Mouse (Mus musculus) myocyte (in vitro differentiated cells): ENCODE measurements around the gene Nupr1.

ENCODE experiments used
- MYOD1 ChIP-seq, 3 experiments: IDR thresholded peaks; one replicate each; pipeline ENCODE4 v1.6.1; 2011; ENCODE audit warnings: control low read depth in 2 of 3, low read depth in 2 of 3, mild to moderate bottlenecking in 2 of 3, moderate library complexity in 1 of 3; ENCODE audit not compliant: insufficient read length in 2 of 3, control insufficient read depth in 1 of 3
- POLR2A ChIP-seq: IDR thresholded peaks from one replicate; pipeline ENCODE4 v1.6.1; 2011; ENCODE audit warnings: low read depth, mild to moderate bottlenecking, control low read depth, moderate library complexity; ENCODE audit not compliant: insufficient read length
- POLR2AphosphoS2 ChIP-seq: IDR thresholded peaks from one replicate; pipeline ENCODE4 v1.6.1; 2011; ENCODE audit warnings: low read depth, control low read depth; ENCODE audit not compliant: insufficient read length
- TCF12 ChIP-seq: IDR thresholded peaks from one replicate; pipeline ENCODE4 v1.6.1; 2011; ENCODE audit warnings: mild to moderate bottlenecking, control low read depth; ENCODE audit not compliant: poor library complexity, insufficient read depth, severe bottlenecking

- TF ChIP-seq POLR2A (no peak), MYOD1 (IDR thresholded peaks at IDR 0.05; ENCODE audit: control insufficient read depth in 1 of 3, insufficient read length in 2 of 3, low read depth in 2 of 3) (no peak), TCF12 (no peak), POLR2AphosphoS2 (no peak)
These were observed 34.8 kb downstream of the Nupr1 start for GRCm38 (mm10) chr7:126595890-126596289.
